Mouse (Mus musculus) embryonic fibroblast, embryonic 13.5 days (primary cell): ENCODE results near the gene Tmc2.

Experiments used
- CTCF ChIP-seq: IDR thresholded peaks from 2 replicates; pipeline ENCODE4 v1.5.1; 2011; ENCODE audit warnings: mild to moderate bottlenecking, control low read depth, low read length, moderate library complexity, borderline replicate concordance; ENCODE audit not compliant: insufficient read depth
- POLR2A ChIP-seq: IDR thresholded peaks from 2 replicates; pipeline ENCODE4 v1.6.1; 2011; ENCODE audit warnings: low read depth, mild to moderate bottlenecking, control low read depth, low read length, moderate library complexity

GRCm38 (mm10) chr2:130293486-130293885 is 98.5 kb downstream of the Tmc2 start:
- TF ChIP-seq POLR2A (no peak), CTCF (no peak)
